Mouse (Mus musculus) hematopoietic stem cell, adult 5-6 weeks (primary cell): ENCODE results near the gene Mob1a. TPM values are rescaled to one million over a fixed set of nuclear protein-coding genes. Genes with fewer than 3 reads are reported as not detected.
"Not testable (repeated sequence)": the region's sequence is repeated elsewhere in the genome, so short reads cannot be mapped to it uniquely, and the experiment has no call there.

Experiments
- ATAC-seq, 2 experiments: fragments of 125-278 bp in 1 of 2; replicated peaks in 1 of 2; 2 replicates each; pipeline ENCODE4 v1.8.0; 2016 to 2017; ENCODE audit warnings: inconsistent platforms in 2 of 2, mild to moderate bottlenecking in 2 of 2, moderate number of reproducible peaks in 2 of 2, low read depth in 1 of 2, moderate TSS enrichment in 1 of 2; ENCODE audit not compliant: low FRiP score in 2 of 2, poor library complexity in 2 of 2, severe bottlenecking in 2 of 2, insufficient read depth in 1 of 2, low TSS enrichment in 1 of 2
- total RNA-seq: library from RNA; stranded (forward); fragments of 172-1452, 232-1000 nt; gene quantifications from 2 replicates; pipeline ENCODE4 v1.2.3, GENCODE M21; 2017

The Mob1a gene
- total RNA-seq, 1 experiment from 2014 or later, result 163 TPM

DNA sequence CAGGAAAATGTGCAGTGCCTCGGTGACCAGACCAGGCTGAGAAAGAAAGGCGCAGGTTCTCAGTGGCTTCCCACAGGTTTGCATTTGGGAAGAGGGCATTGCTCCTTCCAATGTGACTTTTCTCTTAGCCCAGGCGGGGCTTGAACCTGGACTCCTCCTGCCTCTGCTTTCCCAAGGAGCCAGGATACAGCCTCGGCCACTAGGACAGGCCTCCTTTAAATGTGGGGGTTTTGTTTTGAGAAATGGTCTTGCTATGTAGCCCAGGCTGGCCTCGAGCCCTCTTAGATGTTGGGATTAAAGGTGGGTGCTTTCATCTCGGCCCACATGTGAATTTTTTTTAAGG, 549 bp downstream of the Mob1a start:
- 0 out of 4 replicates have a peak, but pooled peaks of 1 of the 2 experiments have one; percentile 2 for ATAC-seq

GRCm38 (mm10) chr6:83326761-83327160, 945 bp downstream of the Mob1a start:
- no peak for ATAC-seq

DNA sequence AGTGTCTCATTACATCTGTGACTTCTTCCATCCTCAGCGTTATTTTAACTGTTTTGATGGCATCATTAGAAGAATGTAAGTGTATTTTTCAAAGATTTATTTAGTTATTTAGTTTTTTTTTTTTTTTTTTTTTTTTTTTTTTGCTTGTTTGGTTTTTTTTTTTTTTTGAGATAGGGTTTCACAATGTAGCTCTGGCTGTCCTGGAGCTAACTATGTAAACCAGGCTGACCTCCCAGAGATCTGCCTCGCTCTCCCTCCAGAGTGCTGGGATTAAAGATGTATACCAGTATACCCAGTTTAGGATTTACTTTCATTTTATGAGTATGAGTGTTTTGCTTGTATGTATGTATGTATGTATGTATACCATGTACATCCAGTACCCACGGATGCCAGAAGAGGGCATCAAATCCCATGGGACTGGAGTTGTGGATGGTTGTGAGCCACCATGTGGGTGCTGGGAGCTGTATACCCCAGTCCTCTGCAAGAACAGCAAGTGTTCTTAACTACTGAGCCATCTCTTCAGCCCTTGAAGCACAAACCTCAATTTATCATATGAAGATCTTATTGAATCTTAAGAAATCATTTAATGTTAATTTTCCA, 1.9 kb downstream of the Mob1a start:
- no peak for ATAC-seq

- no peak for ATAC-seq
Measured at GRCm38 (mm10) chr6:83341387-83341786, 15.6 kb downstream of the Mob1a start.

GRCm38 (mm10) chr6:83342957-83343356, 17.1 kb downstream of the Mob1a start:
- ATAC-seq, result no peak

DNA sequence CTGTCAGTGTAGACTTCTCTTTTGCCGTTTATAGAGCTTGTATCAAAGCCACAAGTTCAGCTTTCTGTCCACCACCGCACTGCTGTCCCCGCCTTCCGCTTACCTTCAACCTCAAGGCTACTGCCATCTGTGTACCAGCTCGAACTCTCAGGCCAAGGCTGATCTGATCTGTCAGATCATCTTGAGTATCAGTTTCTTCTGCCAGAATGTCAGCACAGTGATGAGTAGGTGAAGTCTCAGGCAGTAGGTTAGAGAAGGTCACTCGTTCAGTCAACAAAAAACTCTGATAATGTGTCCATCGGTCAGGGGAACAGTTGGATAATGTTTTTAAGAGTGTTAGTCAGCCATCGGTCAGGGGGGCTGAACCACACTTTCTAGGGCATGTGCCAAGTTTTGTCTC, 19.5 kb downstream of the Mob1a start:
- ATAC-seq, result not testable (repeated sequence)

DNA sequence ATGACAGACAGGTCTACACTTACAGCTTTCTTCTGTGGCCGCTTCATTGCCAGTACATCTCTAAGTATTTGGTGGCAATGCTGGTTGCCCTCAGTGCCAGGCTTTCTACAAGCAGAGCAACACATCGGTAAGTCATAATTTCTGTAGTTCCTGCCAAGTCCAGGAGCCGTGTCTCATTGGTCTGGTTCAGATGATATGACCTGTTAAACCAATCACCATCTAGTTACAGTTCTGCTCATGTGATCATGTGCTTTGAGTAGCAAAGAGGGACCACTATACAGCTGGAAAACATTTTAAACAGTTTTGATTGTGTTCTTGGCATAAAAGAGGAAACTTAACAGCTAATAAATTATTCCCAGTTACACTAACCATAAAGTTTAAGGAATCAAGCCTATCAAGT, 22.1 kb downstream of the Mob1a start:
- no peak for ATAC-seq

DNA sequence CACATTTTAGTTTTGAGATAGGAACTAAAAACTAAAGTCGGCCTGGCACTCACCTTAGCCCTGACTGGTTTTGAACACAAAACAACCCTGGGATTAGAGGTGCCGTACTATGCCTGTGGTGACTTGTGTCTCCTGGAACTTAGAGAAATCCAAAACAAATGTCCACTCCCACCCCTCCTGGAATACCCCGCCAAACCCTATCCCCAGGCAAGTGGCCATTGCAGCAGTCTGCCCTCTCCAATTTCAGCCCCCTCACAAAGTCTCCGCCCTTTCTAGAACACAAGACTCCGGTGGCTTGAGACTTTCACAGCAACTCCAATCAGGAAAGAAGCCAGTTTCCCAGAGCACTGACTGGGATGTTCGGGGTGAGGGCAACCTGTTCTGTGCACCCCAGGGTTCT, 23.1 kb downstream of the Mob1a start, which contains the start of gene Bola3:
TSS of gene Bola3 (plus strand) at position 275 of the 400 bp plus-strand sequence.
- ATAC-seq, result peak; percentile 3 to 11; a peak in 1 of 4 replicates

DNA sequence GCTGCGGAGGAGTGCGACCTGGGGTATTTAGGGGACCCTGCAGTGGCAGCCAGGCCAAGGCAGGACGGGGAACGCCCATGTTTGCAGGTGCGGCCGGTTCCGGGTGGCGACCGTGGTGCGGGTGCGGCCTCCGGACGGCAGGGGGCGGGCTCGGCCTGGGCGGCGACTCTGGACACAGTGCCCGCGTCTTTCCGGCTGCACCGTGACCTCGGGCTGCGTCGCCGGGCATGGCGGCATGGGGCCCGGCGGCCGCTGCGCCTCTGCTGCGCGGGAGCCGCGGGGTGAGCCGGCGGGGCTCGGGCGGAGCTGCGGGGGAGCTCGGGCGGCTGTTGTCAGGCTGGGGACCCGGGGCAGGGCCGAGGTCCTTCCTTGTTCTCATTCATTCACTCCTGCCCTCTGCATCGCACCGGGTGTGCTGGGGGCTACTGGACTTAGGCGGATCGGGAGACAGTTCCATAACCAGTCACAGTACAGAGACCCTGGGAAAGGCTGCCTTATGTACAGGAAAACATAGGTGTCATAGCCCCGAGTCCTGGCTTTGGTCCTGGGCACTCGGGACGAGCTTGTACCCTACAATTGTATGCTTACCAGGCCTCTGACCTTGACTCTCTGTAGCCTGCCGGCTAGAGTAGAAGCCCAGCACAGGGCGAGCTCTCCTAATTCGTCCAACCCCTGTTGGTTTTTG, 23.6 kb downstream of the Mob1a start:
- ATAC-seq, result peak; percentile 92 to 97

GRCm38 (mm10) chr6:83350172-83350571, 24.4 kb downstream of the Mob1a start:
- no peak for ATAC-seq

DNA sequence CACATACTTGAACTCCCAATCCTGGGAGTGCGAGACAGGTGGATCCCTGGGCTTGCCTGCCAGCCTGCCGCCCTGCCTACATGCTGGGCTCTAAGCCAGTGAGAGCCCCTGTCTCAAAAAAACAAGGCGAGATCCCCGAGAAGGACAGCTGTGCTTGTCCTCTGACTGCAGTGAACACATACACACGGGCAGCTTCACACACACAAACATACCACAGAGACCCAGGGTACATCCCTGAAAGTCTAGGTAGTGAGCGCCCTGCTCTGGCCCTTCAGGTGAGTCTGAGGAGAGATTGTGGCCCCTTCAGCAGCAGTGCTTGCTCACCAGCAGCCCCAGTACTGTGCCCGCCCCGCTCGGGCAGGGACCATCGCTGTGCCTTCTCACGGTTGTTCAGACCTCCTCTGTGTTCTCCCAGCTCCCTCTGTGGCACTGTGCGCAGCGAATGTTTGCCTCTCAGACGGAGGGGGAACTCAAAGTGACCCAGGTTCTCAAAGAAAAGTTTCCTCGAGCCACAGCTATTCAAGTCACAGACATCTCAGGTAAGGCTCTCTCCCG, 25.1 kb downstream of the Mob1a start:
- no peak for ATAC-seq

- ATAC-seq, result no peak; a peak in 1 of 4 replicates
Measured at GRCm38 (mm10) chr6:83351490-83352160, 25.8 kb downstream of the Mob1a start.

DNA sequence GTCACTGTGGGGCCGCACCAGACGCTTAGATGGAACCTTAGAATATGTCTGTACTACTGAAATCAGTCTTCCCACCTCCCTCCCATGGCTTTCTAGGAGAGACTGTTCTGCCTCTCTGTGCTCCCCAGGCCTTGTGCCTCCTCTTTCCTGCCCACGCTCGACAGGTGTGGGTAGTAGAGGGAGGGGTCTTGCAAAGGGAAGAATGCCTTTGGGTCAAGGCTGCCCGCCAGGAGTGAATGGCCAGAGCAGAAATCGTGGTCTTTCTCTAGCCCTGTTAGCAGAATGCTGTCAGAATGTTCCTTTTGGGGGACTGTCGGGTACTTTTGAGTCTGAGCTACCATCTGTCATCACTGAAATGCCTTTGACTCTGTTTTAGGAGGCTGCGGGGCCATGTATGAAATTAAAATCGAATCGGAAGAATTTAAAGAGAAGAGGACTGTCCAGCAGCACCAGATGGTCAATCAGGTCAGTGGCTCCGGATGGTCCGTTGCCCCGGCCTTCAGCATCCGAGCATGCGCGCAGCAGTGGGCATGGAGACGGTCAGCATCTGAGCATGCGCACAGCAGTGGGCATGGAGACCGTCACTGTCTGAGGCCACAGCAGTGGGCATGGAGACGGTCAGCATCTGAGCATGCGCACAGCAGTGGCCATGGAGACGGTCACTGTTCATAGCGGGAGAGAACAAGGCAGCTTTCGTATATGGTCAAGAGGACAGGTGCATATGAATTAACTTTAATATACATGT, 27.0 kb downstream of the Mob1a start:
- ATAC-seq, result no peak

DNA sequence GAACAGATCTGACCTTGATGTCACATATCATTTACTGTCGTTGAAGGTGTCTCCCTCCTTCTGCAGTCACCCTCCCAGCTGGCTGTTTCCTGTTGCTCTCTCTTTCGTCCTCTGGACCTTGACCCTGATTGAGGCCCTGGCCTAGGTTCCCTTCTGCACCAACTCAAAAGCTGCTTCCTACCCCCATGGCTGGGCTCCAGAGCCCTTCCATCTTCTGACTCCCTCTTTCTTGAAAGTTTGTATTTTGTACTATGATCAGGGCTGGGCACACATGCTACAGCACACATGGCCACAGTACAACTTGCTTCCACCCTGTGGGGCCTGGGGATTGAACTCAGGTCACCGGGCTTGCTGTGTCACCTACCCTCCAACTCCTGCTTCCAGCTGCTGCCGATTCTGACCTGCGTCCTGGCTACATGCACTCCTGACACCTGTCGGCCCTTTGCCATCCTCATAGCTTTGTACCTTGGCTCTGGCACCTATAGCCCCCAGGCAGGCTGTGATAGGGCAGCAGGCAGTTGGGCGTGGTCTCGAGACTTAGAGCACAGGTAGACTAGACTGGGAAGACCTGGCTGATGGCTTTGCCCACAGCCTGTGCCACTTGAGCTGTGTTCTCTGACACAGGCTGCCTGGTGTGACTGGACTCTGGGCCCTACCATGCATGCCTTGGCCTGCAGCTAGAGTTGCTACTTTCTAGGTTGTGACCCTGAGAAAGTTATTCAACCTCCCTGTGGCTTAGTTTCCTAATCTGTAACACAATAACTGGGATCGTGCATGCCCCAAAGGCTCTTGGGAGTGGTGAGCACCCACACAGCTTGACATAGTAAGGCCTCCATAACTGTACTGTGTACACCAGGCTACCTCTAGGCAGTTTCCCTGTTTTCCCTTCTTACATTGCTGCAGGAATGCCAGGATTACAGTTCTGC, 29.3 kb downstream of the Mob1a start:
- ATAC-seq, result no peak

GRCm38 (mm10) chr6:83356569-83357138, 30.8 kb downstream of the Mob1a start:
- ATAC-seq, result peak; percentile 74 to 89

- ATAC-seq, result no peak
Measured at GRCm38 (mm10) chr6:83357436-83357835, 31.6 kb downstream of the Mob1a start.
